Mouse (Mus musculus) embryo, embryonic 11.5 days (tissue): ENCODE measurements at regions not wholly inside any gene's neighbourhood (a gene's known extent, or its start where the extent isn't known, plus 50 kb on each side); places are given as distances from the start of the nearest gene placed in this dataset.
A peak's percentile ranks its signal among the peaks of the same experiment; 100 is the strongest.
"Not testable (repeated sequence)": the region's sequence is repeated elsewhere in the genome, so short reads cannot be mapped to it uniquely, and the experiment has no call there.

Experiments used
- DNase-seq: peaks from one replicate; pipeline ENCODE4 v3.0.0-alpha.2; 2012; ENCODE audit warnings: low read depth, low spot score

DNA sequence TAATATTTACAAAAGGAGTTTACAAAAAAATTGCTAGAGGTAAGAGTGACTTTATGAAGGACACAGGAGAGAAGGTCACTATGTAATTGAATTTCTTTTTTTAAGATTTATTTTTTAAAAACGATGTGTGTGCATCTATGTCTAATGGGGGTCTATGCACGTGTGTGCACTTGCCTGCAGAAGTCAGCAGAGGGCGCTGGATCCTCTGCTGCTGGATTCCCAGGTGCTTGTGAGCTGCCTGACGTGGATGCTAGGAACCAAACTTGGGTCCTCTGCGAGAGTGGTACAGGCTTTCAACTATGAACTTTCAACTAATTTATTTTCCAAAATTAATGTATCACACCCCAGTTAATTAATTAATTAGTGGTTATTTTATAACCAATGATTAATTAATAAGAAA, 85.0 kb downstream of the Glrx3 start:
- no peak for DNase-seq

DNA sequence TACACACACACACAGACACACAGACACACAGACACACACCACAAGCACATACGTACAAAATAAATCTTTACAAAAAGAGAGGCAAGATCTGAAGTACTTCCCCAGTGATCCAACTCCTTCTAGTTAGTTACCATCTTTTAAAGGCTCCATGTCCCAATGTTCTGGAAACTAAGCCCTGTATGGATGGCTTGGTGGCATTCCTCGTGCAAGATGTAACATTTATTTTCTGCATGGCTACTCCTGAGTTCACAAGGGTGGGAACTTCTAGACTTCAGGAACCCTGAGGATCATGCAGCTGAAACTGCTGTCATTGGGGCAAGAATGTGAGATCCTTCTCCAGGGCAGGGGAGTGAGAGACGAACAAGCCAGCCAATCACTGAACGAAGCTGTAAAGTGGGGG, 96.1 kb downstream of the Glrx3 start:
- DNase-seq = no peak

DNA sequence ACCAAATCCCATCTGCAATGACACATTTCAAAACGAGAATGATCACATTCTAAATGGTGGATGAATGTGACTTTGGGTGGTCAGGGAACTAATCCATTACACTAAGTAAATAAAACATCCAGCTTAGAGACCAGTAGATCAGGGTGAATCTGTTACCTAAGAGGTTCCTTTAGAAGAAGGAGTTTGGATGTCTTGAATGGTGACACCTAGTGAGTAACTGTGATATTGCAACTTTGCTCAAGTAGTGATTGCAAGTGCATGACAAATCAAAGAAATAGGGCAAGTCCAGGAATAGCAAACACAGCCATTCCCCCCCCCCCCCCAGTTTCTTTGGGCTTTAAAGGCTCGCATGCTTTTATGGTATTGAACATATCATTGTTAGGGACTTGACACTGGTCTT, 112.6 kb downstream of the Glrx3 start:
- peak; percentile 50 for DNase-seq

DNA sequence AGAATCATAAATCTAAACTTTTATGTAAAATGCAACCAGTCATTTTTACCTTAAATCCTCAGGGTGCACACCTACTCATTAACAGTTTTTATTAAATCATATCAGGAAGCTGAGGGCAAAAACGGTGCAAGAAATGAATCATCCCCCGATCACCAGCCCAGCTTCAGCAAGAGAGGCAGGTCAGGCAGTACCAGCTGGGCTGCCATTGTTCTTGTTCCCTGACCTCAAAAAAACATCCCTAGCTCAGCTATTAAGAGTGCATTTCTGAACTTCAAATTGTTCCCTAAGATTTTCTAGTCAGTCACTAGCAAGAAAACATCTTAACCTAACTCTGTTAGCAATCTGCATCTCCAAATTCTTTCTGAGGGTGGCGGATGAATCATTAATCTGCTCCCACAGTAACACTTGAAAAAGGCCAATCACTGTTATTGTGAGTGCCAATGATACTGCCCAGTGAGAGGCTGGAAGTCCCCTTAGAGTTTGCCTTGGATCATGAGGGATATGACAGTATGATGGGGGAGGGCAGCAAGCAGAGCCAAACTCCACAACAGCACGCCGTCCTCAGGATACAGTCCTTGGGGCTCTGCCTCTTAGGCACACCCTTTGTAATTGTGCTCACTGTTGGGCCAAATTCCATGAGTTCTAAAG, 115.3 kb downstream of the Glrx3 start:
- DNase-seq = no peak

DNA sequence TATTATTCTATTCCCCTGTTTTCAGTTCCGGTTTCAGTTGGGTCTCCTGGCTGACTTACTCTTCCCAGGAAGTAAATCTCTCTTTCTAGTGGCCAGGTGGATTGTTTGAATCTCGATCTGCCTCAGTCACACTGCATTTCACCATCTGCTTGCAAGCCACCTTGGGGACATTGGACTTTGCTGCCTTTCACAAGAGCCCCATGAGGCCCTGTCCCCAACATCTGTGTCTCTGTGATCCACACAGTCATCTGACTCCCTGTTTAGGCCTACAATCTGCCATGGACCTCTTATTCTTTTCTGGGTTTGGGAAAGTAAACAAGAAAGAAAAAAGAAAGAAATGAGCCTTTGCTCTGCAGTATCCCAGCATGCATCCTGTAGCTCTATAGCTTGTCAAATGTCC, 118.1 kb downstream of the Glrx3 start:
- DNase-seq = no peak

DNA sequence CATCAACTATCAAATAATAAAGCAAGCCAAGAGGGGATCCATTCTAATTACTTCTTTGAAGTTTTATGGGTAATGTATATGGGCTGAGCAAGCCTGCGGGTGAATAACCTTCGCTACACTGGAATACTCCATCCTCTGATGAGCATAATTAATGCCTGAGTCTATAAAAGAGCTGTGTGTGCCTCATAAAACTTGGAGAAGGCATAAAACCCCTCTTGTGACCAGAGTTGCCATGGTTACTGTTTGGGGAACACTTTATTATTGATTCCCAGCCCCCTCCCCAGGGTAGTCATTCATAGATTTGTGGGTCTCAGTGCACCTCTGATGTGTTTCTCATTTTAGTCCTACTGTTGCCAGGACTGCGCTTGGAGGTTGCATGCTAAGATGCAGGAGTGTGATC, 120.0 kb downstream of the Glrx3 start:
- no peak for DNase-seq

DNA sequence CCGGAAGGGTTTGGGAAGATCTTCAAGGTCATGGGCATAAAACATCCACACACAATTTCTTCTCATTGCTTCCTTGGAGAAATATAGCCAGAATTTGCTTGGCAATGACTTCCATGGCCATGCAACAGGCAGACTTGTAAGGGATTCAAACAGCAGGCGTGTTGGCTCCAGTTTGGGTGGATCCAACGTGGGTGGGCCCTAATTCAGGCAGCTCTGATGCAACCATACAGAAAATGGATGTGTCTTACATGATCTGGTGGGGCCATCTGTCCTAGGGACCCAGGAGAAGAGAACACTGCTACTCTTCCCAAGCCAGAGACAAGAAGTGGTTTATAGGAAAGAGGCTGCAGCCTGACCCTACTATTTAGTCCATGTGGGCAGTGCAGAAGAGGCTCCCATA, 121.5 kb downstream of the Glrx3 start:
- DNase-seq = no peak

DNA sequence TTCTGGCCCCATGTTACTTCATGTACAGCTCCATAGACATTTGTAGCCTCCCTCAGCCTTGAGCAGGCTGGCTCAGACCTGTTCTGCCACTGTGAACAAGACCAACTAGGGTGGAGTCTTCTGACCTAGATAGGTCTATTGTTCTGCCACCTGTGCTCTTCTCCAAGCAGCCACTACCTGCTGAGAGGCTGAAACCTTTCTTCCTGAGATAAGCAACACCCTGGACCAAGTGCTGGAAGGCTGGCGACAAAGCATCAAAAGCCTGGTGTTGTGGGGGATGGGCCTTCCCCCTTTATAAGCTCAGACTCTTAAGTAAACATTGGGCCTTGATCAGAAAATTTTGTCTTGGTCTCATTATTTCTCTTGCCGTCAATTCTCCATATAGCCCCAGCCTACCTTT, 132.8 kb downstream of the Glrx3 start:
- DNase-seq = no peak

DNA sequence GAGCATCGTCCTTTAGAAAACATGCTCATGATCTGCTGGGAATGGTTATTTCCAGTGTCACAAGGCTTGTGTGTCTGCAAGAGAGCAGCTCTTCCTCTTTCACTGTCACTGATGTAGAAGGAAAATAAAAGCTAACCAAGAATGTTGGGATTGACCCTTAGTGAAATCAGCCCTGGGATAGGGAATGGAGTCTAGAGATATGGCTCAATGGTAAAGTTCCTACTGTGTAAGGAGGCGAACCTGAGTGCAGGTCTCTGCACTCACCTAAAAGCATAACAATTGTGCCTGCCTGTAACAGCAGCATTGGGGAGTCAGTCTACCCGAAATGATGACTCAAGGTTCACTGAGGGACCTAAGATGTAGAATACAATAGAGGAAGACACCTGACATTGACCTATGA, 138.1 kb downstream of the Glrx3 start:
- DNase-seq = no peak

DNA sequence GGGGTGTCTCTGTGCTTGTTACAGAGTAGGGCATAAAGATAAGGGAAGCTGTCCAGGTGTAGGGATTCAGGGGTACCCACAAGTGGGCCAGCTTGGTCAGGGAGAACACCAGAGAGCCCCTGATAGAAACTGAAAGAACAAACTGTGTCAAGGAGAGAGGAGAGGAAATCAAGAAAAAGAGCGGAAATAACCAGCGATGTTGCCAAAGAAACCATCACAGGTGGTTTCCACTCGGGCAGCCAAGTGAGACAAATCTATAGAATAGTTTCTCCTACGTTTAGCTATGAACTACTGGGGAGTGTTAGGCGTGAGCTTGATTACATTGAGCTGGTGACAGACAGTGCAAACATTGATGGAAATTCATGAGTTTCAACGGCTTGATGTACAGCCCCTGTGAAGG, 138.8 kb downstream of the Glrx3 start:
- DNase-seq = no peak

DNA sequence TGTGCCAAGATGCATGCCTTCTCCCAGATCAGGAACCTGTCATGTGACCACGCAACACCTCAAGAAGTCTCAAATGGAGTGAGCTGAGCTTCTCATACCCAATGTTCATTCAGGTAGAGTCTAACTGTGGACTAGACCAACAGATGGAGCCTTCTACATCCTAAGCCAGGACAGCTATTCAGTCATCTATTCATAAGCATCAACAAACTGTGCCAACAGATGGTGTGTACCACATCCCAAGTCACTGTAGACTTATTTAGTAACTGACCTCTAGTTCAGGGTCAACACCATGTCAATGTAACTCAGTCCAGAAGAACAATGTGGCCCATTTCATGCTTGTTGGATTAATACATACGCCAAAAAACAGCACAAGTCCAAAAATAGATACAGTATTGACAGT, 146.1 kb downstream of the Glrx3 start:
- no peak for DNase-seq

DNA sequence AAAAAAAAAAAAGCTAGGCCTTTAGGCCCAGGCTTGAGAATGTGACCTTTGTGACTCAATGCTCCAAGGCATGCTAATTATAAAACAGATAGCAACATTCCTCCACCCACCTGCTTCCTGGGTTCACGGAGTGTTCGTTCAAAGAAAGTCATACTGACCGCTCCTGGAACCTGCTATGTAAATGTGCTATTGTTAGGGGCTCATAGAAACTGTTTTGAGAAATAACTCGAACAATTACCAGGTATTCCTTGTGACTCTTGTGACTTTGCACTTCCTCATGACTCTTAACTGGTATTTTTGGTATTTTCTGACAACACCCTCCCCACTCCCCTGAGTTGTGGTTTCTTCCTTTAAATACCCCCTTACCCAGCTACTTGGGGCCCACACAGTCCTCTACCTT, 147.5 kb downstream of the Glrx3 start:
- DNase-seq = not testable (repeated sequence)

DNA sequence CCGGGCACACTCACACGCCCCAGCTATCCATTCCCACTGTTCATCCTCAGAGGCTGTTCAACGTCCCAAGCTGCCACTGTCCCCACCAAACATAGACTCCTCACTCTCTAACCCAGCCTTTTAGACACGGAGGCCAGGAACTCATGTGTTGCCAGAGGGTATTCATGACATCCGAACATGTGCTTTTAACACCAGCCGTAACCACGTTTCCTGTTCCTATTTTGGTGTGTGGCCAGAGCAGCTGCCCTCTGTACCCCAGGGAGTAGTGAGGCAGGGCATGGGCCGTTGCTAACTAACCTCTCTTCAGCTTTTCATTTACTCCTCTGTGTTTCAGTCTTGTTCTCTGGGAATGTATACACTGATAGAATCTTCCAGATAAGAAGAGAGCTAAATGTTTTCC, 156.2 kb downstream of the Glrx3 start:
- DNase-seq = no peak

DNA sequence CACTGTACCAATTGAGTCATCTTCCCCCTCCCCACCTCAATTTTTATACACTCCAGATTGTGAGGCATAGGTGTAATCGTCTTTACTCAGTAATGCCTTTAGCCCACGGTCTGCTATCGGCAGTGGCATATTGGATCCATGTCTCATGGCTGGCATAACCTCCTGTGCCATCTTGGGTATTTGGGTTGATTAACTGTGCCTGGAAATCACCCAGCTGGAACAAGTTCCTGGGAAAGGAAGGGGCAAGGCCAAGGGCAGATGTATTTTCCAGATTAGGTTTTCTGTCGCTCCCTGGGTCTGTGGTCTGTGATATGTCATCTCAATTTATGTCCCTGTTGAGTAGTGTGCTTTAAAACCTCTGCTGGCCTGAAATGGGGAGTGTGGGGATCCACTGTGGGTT, 158.2 kb downstream of the Glrx3 start:
- DNase-seq = no peak

DNA sequence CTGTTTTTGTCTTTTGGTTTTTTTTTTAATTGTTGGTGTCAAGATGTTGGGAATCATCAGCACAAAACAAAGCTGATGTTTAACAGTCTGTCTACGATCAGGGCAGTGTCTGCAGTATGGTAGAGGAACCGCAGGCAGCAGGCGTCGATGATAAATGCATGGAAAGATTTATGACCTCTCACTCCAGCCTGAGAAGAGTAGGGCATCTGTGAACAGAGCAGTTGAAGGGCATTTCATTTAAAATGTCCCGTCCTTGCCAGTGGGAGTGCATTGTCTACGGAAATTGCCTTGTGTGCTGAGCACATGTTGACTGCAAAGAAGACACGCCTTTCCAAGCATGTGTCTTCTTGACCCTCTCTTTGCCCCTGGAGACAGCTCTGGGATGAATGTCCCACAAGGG, 158.7 kb downstream of the Glrx3 start:
- no peak for DNase-seq

DNA sequence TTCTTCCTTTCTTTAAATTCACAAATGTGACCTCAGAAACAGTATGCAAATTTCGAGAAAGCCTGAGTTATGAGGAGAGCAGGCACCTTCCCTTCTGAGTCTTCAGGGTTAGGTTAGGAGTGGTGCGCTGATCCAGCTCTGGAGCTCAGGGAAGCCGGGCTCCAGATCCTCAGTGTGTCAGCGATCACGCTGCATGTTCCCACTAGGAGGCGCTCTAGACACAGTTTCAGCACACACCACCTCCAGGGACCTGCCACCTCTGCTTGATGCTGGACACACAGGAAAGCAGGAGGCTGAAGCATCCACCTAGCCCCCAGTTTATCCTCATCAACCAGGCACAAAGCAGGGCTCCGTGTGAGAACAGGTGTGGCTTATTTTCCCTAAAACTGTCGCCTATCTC, 165.6 kb downstream of the Glrx3 start:
- peak; percentile 73 for DNase-seq

DNA sequence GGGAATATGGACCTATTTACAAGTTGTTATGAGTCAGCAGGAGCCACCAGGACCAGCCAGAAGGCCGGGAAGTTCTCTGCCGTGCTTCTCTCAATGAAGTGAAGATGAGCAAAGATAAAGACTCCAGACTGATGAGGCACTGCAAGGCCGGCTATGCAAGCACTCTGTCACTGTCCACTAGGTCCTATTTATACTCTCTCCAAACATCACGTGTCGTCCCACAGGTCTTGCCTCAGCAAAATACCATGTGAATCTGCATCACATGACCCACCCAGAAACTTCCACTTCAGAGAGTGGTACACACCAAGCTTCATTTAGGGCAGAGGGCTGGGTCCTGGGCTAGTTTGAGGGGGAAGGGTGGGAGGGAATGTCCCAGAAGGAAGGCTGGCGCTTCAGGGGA, 172.3 kb downstream of the Glrx3 start:
- DNase-seq = no peak

DNA sequence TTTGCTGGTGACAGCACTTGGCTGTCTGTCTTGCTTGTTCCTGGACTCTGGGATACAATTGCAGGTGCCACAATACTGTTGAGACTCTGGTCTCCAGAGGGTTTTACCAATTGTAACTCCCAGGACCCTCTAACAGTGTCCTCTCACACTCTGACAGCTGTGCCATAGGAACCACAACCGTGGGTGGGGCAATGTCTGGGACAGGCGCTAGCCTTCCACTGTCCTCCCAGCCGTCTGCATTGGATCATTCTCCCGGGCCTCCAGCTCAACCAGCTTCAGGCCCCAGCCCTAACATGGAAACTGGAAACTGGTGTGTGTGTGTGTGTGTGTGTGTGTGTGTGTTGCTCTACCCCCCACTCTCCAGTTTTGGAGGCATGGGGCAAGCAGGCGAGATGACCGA, 173.9 kb downstream of the Glrx3 start:
- no peak for DNase-seq

DNA sequence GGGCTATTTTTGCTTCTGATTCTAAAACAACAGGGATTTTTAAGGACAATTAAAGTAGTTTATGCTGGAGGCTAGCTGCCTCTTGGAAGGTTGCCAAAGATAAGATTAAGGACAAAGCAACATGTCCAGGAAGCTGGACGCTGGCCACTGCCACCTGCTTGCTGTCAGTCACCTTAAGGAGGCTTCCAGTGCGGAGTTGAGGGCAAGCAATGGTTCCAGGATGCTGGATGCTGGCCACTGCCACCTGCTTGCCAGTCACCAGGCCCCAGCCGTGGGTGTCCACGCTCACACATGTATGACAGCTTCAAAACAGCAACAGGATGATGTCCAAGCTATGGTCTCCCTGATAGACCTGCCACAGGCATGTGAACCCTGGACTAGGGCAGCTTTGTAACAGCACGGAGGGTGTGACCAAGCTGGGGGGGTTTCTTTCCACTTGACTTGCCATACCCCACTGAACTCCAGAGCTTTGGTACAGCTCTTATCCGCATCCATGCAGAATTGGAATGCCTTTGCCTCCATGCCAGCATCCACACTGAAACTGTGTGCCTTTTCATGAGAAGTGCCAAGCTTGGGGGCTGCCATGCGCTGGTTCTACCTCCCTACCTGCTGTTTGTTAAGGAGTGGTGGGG, 174.6 kb downstream of the Glrx3 start:
- DNase-seq = no peak

DNA sequence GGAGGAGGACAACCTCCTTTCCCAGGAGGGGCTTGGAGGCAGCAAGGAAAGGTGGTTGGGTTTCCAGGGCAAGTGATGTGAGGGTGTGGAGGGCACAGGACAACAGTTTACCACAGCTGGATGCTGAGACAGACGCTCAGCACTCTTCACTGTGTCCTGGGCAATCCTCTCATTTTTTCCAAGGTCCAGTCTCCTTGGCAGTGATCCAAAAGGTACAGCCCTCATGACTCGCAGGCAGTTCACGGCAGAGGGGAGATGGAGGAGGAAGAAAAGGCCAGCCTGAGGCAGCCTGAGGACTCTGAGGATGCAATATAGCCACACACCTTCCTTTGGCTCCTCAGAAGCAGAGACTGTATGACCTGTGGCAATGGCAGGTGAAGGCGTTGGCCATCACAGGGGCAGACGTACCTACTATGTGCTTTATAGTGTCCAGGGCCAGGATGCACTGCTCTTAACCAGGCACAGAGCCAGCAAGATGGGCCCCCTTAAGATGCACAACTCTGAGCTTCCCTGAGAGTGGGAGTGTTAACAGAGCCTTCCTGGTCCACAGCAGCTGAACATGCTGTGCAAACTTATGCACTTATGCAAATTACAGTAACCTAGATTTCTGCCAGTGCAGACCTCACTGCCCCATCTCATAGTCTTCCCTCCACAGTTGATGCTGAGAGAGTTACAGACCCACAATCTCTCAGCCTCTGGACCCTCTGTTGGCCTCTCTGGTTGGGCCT, 181.2 kb downstream of the Glrx3 start:
- DNase-seq = no peak

DNA sequence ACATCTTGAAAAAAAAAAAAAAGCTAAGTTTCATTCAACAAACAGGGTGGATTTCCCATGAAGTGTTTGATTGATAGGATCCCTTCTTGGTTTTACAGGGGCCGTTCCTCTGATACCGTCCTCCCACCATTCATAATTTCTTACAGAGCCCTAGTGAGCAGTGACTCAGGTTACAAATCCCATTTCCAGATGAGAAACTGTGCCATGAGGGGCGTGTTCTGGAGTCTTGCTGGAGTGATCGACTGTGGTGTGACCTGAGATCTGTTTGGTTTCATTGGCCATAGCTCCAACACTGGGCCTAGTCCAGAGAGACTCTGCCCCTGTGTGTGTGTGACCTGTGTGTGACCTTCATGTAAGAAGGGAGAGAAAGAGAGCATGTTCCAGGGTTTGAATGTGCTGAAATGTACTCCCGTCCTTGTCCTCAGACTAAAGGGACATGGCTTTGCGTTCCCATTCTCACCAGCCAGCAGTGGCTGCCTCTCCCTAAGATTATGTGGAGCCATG, 181.9 kb downstream of the Glrx3 start:
- DNase-seq = peak; percentile 37

DNA sequence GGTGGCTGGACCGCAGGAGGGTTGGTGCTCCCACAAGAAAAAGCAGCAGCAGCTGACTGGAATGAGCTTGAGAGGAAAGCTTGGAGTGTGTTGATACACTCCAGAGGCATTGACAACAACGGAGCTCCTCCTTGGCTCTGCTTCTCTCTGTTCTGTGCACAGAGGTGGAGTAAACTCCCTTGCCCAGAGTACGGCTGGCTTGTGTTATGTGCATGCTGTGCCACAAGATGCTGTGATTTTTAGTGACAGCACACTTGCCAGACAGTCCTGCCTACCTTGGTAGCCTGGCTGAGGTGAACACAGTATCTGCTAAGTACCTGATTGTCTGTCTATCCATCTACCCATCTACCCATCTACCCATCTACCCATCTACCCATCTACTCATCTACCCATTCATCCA, 190.9 kb downstream of the Glrx3 start:
- DNase-seq = no peak

DNA sequence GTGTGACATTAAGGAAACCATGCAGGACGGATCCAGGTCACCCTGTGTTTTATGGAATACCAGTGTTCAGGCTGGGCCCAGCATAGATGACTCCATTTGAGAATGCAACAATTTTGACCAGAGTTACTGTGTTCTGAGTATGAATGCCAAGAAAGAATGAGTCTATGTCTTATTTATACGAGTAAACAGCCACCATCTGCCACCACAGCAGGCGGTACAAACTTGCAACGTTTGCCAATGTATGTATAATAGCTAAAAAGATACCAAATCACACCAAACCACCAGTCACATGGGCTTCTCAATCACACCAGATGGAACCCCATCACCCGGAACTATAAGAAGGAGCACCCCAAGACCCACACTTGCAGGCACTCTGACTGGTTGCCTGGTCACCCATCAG, 192.1 kb downstream of the Glrx3 start:
- DNase-seq = no peak
